Mouse (Mus musculus) MEL (cell line): ENCODE measurements around the gene 4933400A11Rik.

Source experiments
- CHD2 ChIP-seq: IDR thresholded peaks from 2 replicates; pipeline ENCODE4 v1.6.1; 2011; ENCODE audit warnings: low read length, improper control_type of control experiment
- CTCF ChIP-seq, 3 experiments: IDR thresholded peaks in 2 of 3; conservative IDR thresholded peaks in 1 of 3; 2 replicates each; pipeline ENCODE4 v1.5.1; 2011 to 2012; ENCODE audit warnings: low read length in 3 of 3, low read depth in 2 of 3, mild to moderate bottlenecking in 2 of 3, improper control_type of control experiment in 1 of 3, inconsistent platforms in 1 of 3, mixed read lengths in 1 of 3, moderate library complexity in 1 of 3; ENCODE audit not compliant: control insufficient read depth in 1 of 3, insufficient read depth in 1 of 3, poor library complexity in 1 of 3, severe bottlenecking in 1 of 3
- KAT2A ChIP-seq: conservative IDR thresholded peaks from 2 replicates; pipeline ENCODE4 v1.6.1; 2012; ENCODE audit warnings: low read depth, low read length, improper control_type of control experiment, inconsistent platforms
- MAX ChIP-seq: IDR thresholded peaks from 2 replicates; pipeline ENCODE4 v1.6.1; 2011; ENCODE audit warnings: low read length, improper control_type of control experiment
- MXI1 ChIP-seq: IDR thresholded peaks from 2 replicates; pipeline ENCODE4 v1.6.1; 2011; ENCODE audit warnings: mild to moderate bottlenecking, low read depth, low read length, improper control_type of control experiment
- POLR2A ChIP-seq, 2 experiments: IDR thresholded peaks; 2 replicates each; pipeline ENCODE4 v1.6.1; 2011 to 2012; ENCODE audit warnings: low read length in 2 of 2, mild to moderate bottlenecking in 2 of 2, control low read depth in 1 of 2, improper control_type of control experiment in 1 of 2, low read depth in 1 of 2, moderate library complexity in 1 of 2; ENCODE audit not compliant: control insufficient read depth in 1 of 2, insufficient read depth in 1 of 2, poor library complexity in 1 of 2

DNA sequence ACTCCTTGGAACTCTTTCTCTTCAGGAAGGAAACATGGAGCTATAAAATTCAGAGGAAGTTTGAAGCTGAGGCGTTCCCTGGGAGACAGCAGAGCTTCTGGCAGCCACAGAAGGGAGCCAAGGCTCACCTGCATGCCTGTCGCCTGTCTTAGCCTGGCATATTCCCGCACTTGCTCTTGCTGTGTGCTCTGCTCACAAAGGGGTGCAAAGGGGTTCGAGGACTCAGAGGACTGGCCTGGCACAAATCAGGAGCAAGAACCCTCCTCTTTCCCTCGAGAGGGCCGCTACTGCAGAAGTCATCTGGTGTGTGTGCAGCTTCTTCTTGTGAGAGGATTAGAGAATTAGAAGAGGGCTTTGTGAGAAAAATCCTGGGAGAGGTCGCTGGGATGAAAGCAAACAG lies 48.3 kb upstream of the 4933400A11Rik start:
- no peak for TF ChIP-seq MXI1
- TF ChIP-seq CTCF (IDR thresholded peaks at IDR 0.05 in 2 of 3, conservative IDR thresholded peaks at IDR 0.05 in 1 of 3; ENCODE audit: control insufficient read depth in 1 of 3, insufficient read depth in 1 of 3, low read depth in 2 of 3, low read length in 3 of 3, poor library complexity in 1 of 3, severe bottlenecking in 1 of 3), result no peak
- TF ChIP-seq KAT2A, result no peak
- no peak for TF ChIP-seq CHD2
- no peak for TF ChIP-seq MAX
- TF ChIP-seq POLR2A (IDR thresholded peaks at IDR 0.05; ENCODE audit: control insufficient read depth in 1 of 2, insufficient read depth in 1 of 2, low read depth in 1 of 2, low read length in 2 of 2, poor library complexity in 1 of 2), result no peak
